Mouse (Mus musculus) heart, adult 2 months (tissue): ENCODE measurements around the gene Pofut2.

Experiments used
- CTCF ChIP-seq: fragments of 200-600 bp; IDR thresholded peaks from 2 replicates; pipeline ENCODE4 v1.8.1; 2022; ENCODE audit warnings: antibody characterized with exemption, mild to moderate bottlenecking, moderate library complexity
- POLR2A ChIP-seq: fragments of 200-500 bp; IDR thresholded peaks from 2 replicates; pipeline ENCODE4 v1.6.1; 2011; ENCODE audit warnings: mild to moderate bottlenecking, low read depth, low read length, control low read depth; ENCODE audit not compliant: insufficient read depth

DNA sequence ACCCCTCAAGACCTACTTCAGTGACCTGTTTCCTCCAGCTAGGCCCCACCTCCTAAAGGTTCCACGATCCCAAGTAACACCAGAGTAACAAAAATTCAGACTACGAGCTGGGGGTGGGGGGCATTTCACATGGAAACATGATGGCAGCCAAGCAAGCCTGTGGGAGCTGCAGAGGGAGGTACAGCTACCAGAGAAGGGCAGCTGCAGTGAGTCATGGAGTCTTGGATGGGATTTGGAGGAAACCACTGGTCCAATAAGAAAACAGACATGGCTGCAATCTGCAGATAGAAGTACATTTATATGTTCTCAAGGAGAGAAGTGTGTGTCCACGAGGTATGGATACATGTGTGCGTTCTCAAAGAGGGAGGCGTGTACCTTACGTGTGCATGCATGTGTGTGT, 14.2 kb upstream of the Pofut2 start:
- no peak for TF ChIP-seq CTCF
- TF ChIP-seq POLR2A, result no peak
